28 mouse cellular contexts compared by ENCODE assay signal in genomic region chr5:35001144-35001543, GRCm38 (mm10). TPM values are rescaled to one million over a fixed set of nuclear protein-coding genes. Genes with fewer than 3 reads are reported as not detected.
DNase-seq lines count a peak whose midpoint lies in the region; ATAC-seq and TF ChIP-seq lines count a peak whose summit lies in the region.
"Had no signal": no experiment of that assay in that cellular context is flagged by ENCODE, and none has a peak within 500 bp of the region (broad histone marks: within the 10 kb centered on the region; RNA-seq: fewer than 3 reads in every experiment).

No protein-coding gene starts in this region.

- H3K4me3 ChIP-seq in midbrain, embryonic 15.5 days = no peak overlapping the region
- H3K4me3 ChIP-seq in midbrain, embryonic 16.5 days (ENCODE audit: low read depth, low read length) = no peak overlapping the region
- H3K4me3 ChIP-seq in embryonic facial prominence, embryonic 15.5 days (replicated peaks) = no peak overlapping the region
- H3K4me3 ChIP-seq in stomach, postnatal 0 days (ENCODE audit: low read depth, low read length) = no peak overlapping the region
- H3K4me3 ChIP-seq in heart, embryonic 11.5 days (ENCODE audit: low read depth, low read length) = no peak overlapping the region
- H3K4me3 ChIP-seq: erythroblast, embryonic 14.5 days; forebrain, embryonic 12.5 days; forebrain, embryonic 15.5 days; heart, adult 2 months; heart, embryonic 10.5 days; hindbrain, embryonic 10.5 days had no signal

- H3K9me3 ChIP-seq in midbrain, embryonic 15.5 days = no peaks in the 10 kb centered on the region
- H3K9me3 ChIP-seq in midbrain, embryonic 16.5 days (replicated peaks; ENCODE audit: control insufficient read depth, low read length, poor library complexity, severe bottlenecking) = no peaks in the 10 kb centered on the region
- H3K9me3 ChIP-seq in embryonic facial prominence, embryonic 15.5 days (replicated peaks) = no peaks in the 10 kb centered on the region
- H3K9me3 ChIP-seq in stomach, postnatal 0 days (ENCODE audit: control insufficient read depth, low read length) = no peaks in the 10 kb centered on the region
- no peaks in the 10 kb centered on the region for H3K9me3 ChIP-seq in heart, embryonic 11.5 days (replicated peaks; ENCODE audit: control insufficient read depth, low read length)
- H3K9me3 ChIP-seq: forebrain, embryonic 12.5 days; forebrain, embryonic 15.5 days; G1E; heart, embryonic 10.5 days; hindbrain, embryonic 10.5 days had no signal

- peaks cover 16% of the 10 kb centered on the region for H3K4me1 ChIP-seq in midbrain, embryonic 15.5 days
- H3K4me1 ChIP-seq in midbrain, embryonic 16.5 days (ENCODE audit: control insufficient read depth, insufficient read depth, low read length) = 0 out of 2 replicates have a peak, but pooled peaks cover 3% of the 10 kb centered on the region
- H3K4me1 ChIP-seq in embryonic facial prominence, embryonic 15.5 days = peaks cover 44% of the 10 kb centered on the region
- H3K4me1 ChIP-seq in stomach, postnatal 0 days (replicated peaks; ENCODE audit: control insufficient read depth, insufficient read depth) = no peaks in the 10 kb centered on the region
- H3K4me1 ChIP-seq in heart, embryonic 11.5 days (ENCODE audit: control insufficient read depth, insufficient read depth, low read length) = peaks cover 19% of the 10 kb centered on the region

- no peaks in the 10 kb centered on the region for H3K27me3 ChIP-seq in midbrain, embryonic 15.5 days (replicated peaks)
- no peaks in the 10 kb centered on the region for H3K27me3 ChIP-seq in midbrain, embryonic 16.5 days (ENCODE audit: control insufficient read depth, insufficient read depth, low read depth, low read length)
- H3K27me3 ChIP-seq in embryonic facial prominence, embryonic 15.5 days = no peaks in the 10 kb centered on the region
- H3K27me3 ChIP-seq in stomach, postnatal 0 days (ENCODE audit: control insufficient read depth, insufficient read depth, low read length) = no peaks in the 10 kb centered on the region
- no peaks in the 10 kb centered on the region for H3K27me3 ChIP-seq in heart, embryonic 11.5 days (ENCODE audit: control insufficient read depth, insufficient read depth, low read length)
- H3K27me3 ChIP-seq: CH12.LX; forebrain, embryonic 12.5 days; forebrain, embryonic 15.5 days had no signal

- H3K9ac ChIP-seq in midbrain, embryonic 15.5 days = no peak overlapping the region
- H3K9ac ChIP-seq in midbrain, embryonic 16.5 days (ENCODE audit: low read depth, low read length) = no peak overlapping the region
- H3K9ac ChIP-seq in embryonic facial prominence, embryonic 15.5 days = no peak overlapping the region
- H3K9ac ChIP-seq in stomach, postnatal 0 days (ENCODE audit: low read length) = no peak overlapping the region
- no peak overlapping the region for H3K9ac ChIP-seq in heart, embryonic 11.5 days (ENCODE audit: low read depth, low read length)
- H3K9ac ChIP-seq: forebrain, embryonic 12.5 days; forebrain, embryonic 15.5 days; hindbrain, embryonic 14.5 days had no signal

- WGBS in midbrain, embryonic 15.5 days = 69% methylated on average over 3 of the region's 3 CpGs
- WGBS in midbrain, embryonic 16.5 days = 71% methylated on average over 3 of the region's 3 CpGs
- WGBS in embryonic facial prominence, embryonic 15.5 days = 75% methylated on average over 3 of the region's 3 CpGs
- 65% methylated on average over 3 of the region's 3 CpGs for WGBS in stomach, postnatal 0 days
- whole genome bisulfite sequencing in heart, embryonic 11.5 days (ENCODE audit: insufficient replicate concordance) = 73% methylated on average over 3 of the region's 3 CpGs

- no peak for ATAC-seq in midbrain, embryonic 15.5 days (replicated peaks)
- no peak for ATAC-seq in midbrain, embryonic 16.5 days
- no peak for ATAC-seq in embryonic facial prominence, embryonic 15.5 days (ENCODE audit: insufficient number of reproducible peaks, low FRiP score, low TSS enrichment, low read depth)
- peak; percentile 33 for ATAC-seq in megakaryocyte progenitor cell, adult 5-6 weeks (replicated peaks; ENCODE audit: poor library complexity)
- no peak for ATAC-seq in stomach, postnatal 0 days (ENCODE audit: low FRiP score, low TSS enrichment)
- ATAC-seq in heart, embryonic 11.5 days (replicated peaks; ENCODE audit: insufficient number of reproducible peaks, low FRiP score, low TSS enrichment) = no peak
- ATAC-seq: forebrain, embryonic 15.5 days; hindbrain, postnatal 0 days; inflammation-experienced regulatory T-cells, adult 6 months; intestine, embryonic 16.5 days had no signal

- no peak for TF ChIP-seq EP300 in stomach, postnatal 0 days (optimal IDR thresholded peaks at IDR 0.05)

- DNase-seq in stomach, postnatal 0 days (ENCODE audit: low spot score) = no peak
- DNase-seq in embryo, embryonic 10.5 days (ENCODE audit: low spot score) = no peak
- no peak for DNase-seq in adipocyte (ENCODE audit: low spot score)
- DNase-seq: adrenal gland, adult 8-10 months; adrenal gland, postnatal 25 days; B cell, adult 2 months; cerebellum, adult 11-12 months; cerebellum, adult 8-10 months; cerebellum, postnatal 10 days; cerebellum, postnatal 36 days; gastrocnemius, postnatal 25 days; heart, adult 2 months had no signal

- no peaks in the 10 kb centered on the region for H3K36me3 ChIP-seq in midbrain, embryonic 15.5 days (replicated peaks)
- H3K36me3 ChIP-seq in midbrain, embryonic 16.5 days (ENCODE audit: control insufficient read depth, insufficient read depth, low read length) = no peaks in the 10 kb centered on the region
- 0 out of 2 replicates have a peak, but pooled peaks cover 6% of the 10 kb centered on the region for H3K36me3 ChIP-seq in embryonic facial prominence, embryonic 15.5 days
- no peaks in the 10 kb centered on the region for H3K36me3 ChIP-seq in stomach, postnatal 0 days (ENCODE audit: control insufficient read depth, insufficient read depth, low read length)
- peaks cover 3% of the 10 kb centered on the region for H3K36me3 ChIP-seq in heart, embryonic 11.5 days (ENCODE audit: control insufficient read depth, insufficient read depth, low read length)
- H3K36me3 ChIP-seq: forebrain, embryonic 15.5 days; G1E had no signal

- TF ChIP-seq CTCF in stomach, postnatal 0 days (IDR thresholded peaks at IDR 0.05; ENCODE audit: low read depth) = no peak

- H3K27ac ChIP-seq in midbrain, embryonic 15.5 days = 0 out of 2 replicates have a peak overlapping the region, but pooled peaks have one; percentile 48
- no peak overlapping the region for H3K27ac ChIP-seq in midbrain, embryonic 16.5 days (ENCODE audit: low read length)
- 0 out of 2 replicates have a peak overlapping the region, but pooled peaks have one; percentile 81 for H3K27ac ChIP-seq in embryonic facial prominence, embryonic 15.5 days (replicated peaks)
- peak overlapping the region; percentile 35; the same call in 1 of the 2 replicates for H3K27ac ChIP-seq in stomach, postnatal 0 days (replicated peaks)
- H3K27ac ChIP-seq in heart, embryonic 11.5 days (ENCODE audit: low read depth, low read length) = no peak overlapping the region
- H3K27ac ChIP-seq: forebrain, embryonic 12.5 days; forebrain, embryonic 15.5 days; heart, adult 2 months; heart, embryonic 10.5 days; hindbrain, embryonic 10.5 days; hindbrain, embryonic 14.5 days; hindbrain, postnatal 0 days had no signal

- H3K4me2 ChIP-seq in midbrain, embryonic 15.5 days = no peak overlapping the region
- H3K4me2 ChIP-seq in midbrain, embryonic 16.5 days (ENCODE audit: low read length) = no peak overlapping the region
- 0 out of 2 replicates have a peak overlapping the region, but pooled peaks have one; percentile 10 for H3K4me2 ChIP-seq in embryonic facial prominence, embryonic 15.5 days (replicated peaks)
- H3K4me2 ChIP-seq in stomach, postnatal 0 days (replicated peaks; ENCODE audit: low read depth) = peak overlapping the region; percentile 8; the same call in 1 of the 2 replicates
- H3K4me2 ChIP-seq in heart, embryonic 11.5 days = no peak overlapping the region
- H3K4me2 ChIP-seq: forebrain, embryonic 12.5 days; forebrain, embryonic 15.5 days; hindbrain, embryonic 14.5 days had no signal

RNA-seq across cellular contexts. Expression of gene Hgfac, which starts 40.2 kb away (rescaled TPM):
- 0.49 and 0.67 TPM in 2 replicates for polyA plus RNA-seq in midbrain, embryonic 15.5 days (2015; fragmentation: Nextera tagmentation; extraction: Ambion mirVana)
- 0.16 and 0.31 TPM in 2 replicates for polyA plus RNA-seq in midbrain, embryonic 16.5 days (2015; fragmentation: Nextera tagmentation; extraction: Ambion mirVana)
- polyA plus RNA-seq in embryonic facial prominence, embryonic 15.5 days (2015; fragmentation: Nextera tagmentation; extraction: Ambion mirVana) = 0.29 and 0.71 TPM in 2 replicates
- 0.59 TPM in 1 of 2 replicates, not detected in the other for total RNA-seq in megakaryocyte progenitor cell, adult 5-6 weeks (2015)
- total RNA-seq in megakaryocyte progenitor cell, adult 5-6 weeks (2017) = 0.24 TPM in 1 of 2 replicates, not detected in the other
- polyA plus RNA-seq in stomach, postnatal 0 days (2015; fragmentation: Nextera tagmentation; extraction: Ambion mirVana) = 1.6 and 2.5 TPM in 2 replicates
- polyA plus RNA-seq in heart, embryonic 11.5 days (2014; fragmentation: Nextera tagmentation; extraction: Ambion mirVana) = 0.23 and 0.66 TPM in 2 replicates
- total RNA-seq: CH12.LX had no signal
- polyA plus RNA-seq: G1E; hindbrain, postnatal 0 days had no signal

RNA-seq across cellular contexts. Expression of gene Rgs12, which starts 51.9 kb away (rescaled TPM):
- 52.7 and 60.1 TPM in 2 replicates for polyA plus RNA-seq in midbrain, embryonic 15.5 days (2015; fragmentation: Nextera tagmentation; extraction: Ambion mirVana)
- polyA plus RNA-seq in midbrain, embryonic 16.5 days (2015; fragmentation: Nextera tagmentation; extraction: Ambion mirVana) = 42.3 and 52.9 TPM in 2 replicates
- polyA plus RNA-seq in embryonic facial prominence, embryonic 15.5 days (2015; fragmentation: Nextera tagmentation; extraction: Ambion mirVana) = 40.1 and 42.3 TPM in 2 replicates
- total RNA-seq in megakaryocyte progenitor cell, adult 5-6 weeks (2015) = 9.7 and 12.2 TPM in 2 replicates
- 8.3 and 11.8 TPM in 2 replicates for total RNA-seq in megakaryocyte progenitor cell, adult 5-6 weeks (2017)
- 12.7 and 14.2 TPM in 2 replicates for polyA plus RNA-seq in stomach, postnatal 0 days (2015; fragmentation: Nextera tagmentation; extraction: Ambion mirVana)
- 25.6 and 29.5 TPM in 2 replicates for polyA plus RNA-seq in heart, embryonic 11.5 days (2014; fragmentation: Nextera tagmentation; extraction: Ambion mirVana)

RNA-seq across cellular contexts. Expression of gene Dok7, which starts 55.4 kb away (rescaled TPM):
- 7.9 and 9.3 TPM in 2 replicates for polyA plus RNA-seq in midbrain, embryonic 15.5 days (2015; fragmentation: Nextera tagmentation; extraction: Ambion mirVana)
- polyA plus RNA-seq in midbrain, embryonic 16.5 days (2015; fragmentation: Nextera tagmentation; extraction: Ambion mirVana) = 8.2 and 10.4 TPM in 2 replicates
- 9.6 and 11.1 TPM in 2 replicates for polyA plus RNA-seq in embryonic facial prominence, embryonic 15.5 days (2015; fragmentation: Nextera tagmentation; extraction: Ambion mirVana)
- total RNA-seq in megakaryocyte progenitor cell, adult 5-6 weeks (2015) = 0.12 TPM in 1 of 2 replicates, not detected in the other
- total RNA-seq in megakaryocyte progenitor cell, adult 5-6 weeks (2017) = not detected in 2 replicates
- polyA plus RNA-seq in stomach, postnatal 0 days (2015; fragmentation: Nextera tagmentation; extraction: Ambion mirVana) = 0.72 and 1.0 TPM in 2 replicates
- polyA plus RNA-seq in heart, embryonic 11.5 days (2014; fragmentation: Nextera tagmentation; extraction: Ambion mirVana) = 2.8 and 3.3 TPM in 2 replicates
- total RNA-seq: CH12.LX, G1E had no signal
- polyA plus RNA-seq: erythroblast, embryonic 14.5 days; G1E had no signal

Comparison
In these comparisons a context has a peak if more than half of its experiments do, and no peak if none do; other contexts are left out.
1. H3K27ac ChIP-seq: peak in midbrain, embryonic 15.5 days (single experiment), embryonic facial prominence, embryonic 15.5 days (single experiment) and stomach, postnatal 0 days (single experiment); none in midbrain, embryonic 16.5 days (single experiment) and heart, embryonic 11.5 days (single experiment).
2. H3K4me2 ChIP-seq: peak in embryonic facial prominence, embryonic 15.5 days (single experiment) and stomach, postnatal 0 days (single experiment); none in midbrain, embryonic 15.5 days (single experiment), midbrain, embryonic 16.5 days (single experiment) and heart, embryonic 11.5 days (single experiment).